Mouse (Mus musculus) 416B (cell line): Measurements from ENCODE around the gene Aprt.

Experiments used
- DNase-seq: peaks from one replicate; pipeline ENCODE4 v3.0.0; 2011; ENCODE audit warnings: low read depth

The Aprt gene

GRCm38 (mm10) chr8:122576648-122577022 is at the start of gene Aprt:
TSS of gene Aprt (minus strand) at chr8:122576909.
- DNase-seq, result peak; percentile 95

DNA sequence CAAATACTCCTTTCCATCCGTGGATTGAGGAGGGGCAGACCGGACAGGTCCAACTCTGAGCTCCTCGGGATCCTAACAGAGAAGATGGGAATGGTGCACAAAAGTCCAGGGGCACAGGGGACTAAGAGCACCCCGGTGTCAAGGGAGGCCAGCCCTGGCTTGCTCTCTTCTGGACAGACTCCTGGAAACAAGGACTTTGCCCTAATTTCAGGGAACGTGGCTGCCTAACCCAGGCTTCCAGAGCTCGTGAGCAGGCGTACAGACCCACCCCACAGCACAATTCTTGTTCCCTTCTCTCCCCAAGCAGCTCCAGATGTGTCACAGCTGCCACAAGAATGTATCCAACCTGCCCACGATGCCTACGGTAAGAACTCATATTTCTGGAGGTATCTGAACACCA is 49.1 kb upstream of the Aprt start:
- no peak for DNase-seq

DNA sequence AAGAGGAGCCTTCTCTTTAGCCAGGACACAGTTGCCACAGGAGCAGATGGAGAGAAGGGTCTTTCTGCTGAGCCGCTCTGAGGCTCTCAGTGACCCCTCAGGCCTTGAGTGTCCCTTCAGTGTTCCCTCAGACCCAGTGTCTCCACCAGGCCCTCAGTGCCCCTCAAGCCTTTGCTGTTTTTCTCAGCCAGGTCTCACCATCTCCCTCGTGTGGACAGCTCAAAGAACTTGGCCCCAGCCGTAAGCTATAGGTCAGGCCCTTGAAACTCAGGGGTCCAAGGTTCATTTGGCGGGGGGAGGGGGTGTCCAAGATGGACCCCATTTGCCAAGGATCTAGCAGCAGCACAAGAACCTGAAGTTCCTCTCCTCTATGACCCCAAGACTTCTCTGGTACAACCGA is 47.9 kb upstream of the Aprt start:
- DNase-seq, result peak; percentile 52

DNA sequence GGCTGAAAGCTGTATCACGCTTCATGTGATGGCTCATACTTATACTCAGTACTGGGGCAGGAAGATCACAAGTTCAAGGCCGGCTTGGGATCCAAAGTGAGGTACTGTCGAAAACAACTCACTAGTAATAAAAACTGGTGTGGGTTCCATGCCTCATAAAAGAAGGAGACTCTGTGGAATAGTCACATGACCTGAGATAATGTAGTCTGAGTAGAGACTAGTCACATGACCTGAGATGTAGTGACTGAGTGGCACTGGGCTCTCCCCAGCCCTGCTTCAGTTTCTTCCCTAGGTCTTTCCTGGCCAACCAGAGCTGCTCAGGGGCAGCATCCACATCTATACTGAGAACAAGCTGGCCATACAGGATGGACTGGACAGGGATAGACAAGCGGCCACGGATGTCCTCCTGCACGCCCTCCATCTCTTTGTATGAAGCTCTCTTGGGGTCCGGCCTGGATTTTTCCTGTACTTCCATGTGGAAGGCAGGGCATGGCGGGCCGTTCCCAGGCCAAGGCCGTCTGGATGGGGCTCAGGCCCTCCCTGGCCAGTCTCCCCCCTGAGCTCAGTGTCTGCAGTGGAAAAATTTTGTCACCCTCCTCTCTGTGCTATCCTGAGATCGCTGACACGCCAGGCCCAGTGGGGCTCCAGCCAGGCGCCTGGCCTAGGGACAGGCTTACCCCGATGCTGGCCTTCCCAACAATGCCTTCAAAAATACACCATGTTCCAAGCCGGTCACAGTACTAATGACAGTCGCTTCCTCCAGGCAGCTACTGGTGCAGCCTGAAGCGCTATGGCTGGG is 47.3 kb upstream of the Aprt start:
- no peak for DNase-seq

DNA sequence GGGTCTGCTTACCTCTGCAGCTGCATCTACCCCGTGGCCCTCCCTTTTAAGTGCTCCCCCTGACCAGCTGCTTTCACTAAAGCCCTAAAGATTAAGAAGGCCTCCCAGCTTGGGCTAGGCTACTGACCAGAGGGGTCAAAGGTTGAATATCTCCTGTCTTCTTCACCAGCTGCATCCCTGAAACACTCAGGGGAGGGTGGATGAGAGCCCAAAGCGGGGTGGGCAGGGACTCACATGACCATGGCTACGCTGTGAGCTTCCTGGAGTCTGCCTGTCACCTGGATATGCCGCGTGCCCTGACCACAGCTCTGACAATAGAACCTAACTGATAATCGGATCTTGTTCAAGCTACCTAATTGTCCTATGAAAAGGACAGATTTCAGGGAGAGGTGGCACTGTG is 46.0 kb upstream of the Aprt start, which contains the start of gene Pabpn1l:
Gene Pabpn1l, minus strand, starts transcription at position 13 of the 400 bp plus-strand sequence.
- no peak for DNase-seq

- DNase-seq, result no peak
These were observed 43.7 kb upstream of the Aprt start for GRCm38 (mm10) chr8:122620446-122620845.

DNA sequence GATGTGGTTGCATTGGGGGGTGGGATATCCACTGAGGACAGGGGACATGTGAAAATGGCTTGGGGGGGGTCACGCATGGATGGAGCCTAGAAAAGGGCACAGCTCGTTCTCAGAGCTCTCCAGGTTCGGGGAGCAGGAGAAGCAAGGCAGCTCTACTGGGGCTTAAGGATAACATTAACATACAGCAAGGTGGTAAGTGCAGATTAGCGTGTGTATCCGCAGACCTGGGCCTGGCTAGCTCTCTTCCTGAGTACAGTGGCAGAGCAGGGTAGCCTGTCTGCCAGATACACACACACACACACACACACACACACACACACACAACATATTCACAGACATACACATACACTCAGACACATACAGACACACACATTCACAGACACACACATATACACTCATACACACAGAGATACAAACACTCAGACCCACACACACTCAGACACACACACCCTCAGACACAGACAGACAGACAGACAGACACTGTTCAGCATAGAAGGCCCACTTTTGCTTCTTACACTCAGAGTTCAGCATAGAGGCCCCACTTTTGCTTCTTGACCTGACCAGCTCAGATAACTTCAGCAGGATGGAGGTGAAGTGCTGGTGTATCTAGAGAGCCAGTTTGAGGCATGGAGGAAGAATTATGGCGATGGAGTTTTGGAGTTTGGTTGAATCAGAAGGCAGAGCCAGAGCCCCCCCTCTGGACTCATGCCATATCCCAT is 42.1 kb upstream of the Aprt start:
- DNase-seq, result no peak

- peak; percentile 87 for DNase-seq
These were observed 41.3 kb upstream of the Aprt start for GRCm38 (mm10) chr8:122617947-122618546.

DNA sequence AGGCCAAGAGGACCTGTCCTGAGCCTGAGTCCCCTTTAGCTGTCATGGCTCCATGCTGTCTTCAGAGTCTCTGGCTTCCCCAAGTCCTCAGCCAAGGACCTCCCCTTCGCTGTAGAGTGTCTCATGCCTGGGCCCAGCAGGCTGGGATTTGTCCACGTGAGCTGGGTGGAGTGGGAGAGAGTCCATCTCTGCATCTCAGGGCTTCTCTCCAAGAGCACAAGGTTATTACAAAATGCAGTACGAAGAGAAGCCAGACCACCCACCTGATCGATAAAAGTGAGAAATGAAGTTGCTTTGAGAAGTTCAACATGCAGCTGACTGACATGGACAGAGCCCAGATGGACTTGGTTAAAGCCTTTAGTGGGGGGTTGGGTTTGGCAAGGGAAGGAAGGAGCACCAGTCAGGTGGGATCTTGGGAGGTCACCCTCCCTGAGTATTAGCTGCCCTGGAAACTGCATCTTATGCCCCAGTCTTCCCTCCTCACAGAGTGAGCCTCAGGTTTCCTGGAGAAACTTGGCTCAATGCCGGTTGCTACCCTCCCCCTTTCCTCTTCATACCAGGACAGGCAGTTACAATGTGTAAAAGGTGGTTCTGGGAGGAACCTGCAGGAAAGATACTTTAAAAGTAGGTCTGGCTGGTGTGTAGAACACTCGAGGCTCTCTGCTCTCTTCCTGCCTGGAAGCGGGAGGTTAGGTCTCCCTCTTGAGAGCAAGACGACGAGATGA is 39.6 kb upstream of the Aprt start:
- no peak for DNase-seq

DNA sequence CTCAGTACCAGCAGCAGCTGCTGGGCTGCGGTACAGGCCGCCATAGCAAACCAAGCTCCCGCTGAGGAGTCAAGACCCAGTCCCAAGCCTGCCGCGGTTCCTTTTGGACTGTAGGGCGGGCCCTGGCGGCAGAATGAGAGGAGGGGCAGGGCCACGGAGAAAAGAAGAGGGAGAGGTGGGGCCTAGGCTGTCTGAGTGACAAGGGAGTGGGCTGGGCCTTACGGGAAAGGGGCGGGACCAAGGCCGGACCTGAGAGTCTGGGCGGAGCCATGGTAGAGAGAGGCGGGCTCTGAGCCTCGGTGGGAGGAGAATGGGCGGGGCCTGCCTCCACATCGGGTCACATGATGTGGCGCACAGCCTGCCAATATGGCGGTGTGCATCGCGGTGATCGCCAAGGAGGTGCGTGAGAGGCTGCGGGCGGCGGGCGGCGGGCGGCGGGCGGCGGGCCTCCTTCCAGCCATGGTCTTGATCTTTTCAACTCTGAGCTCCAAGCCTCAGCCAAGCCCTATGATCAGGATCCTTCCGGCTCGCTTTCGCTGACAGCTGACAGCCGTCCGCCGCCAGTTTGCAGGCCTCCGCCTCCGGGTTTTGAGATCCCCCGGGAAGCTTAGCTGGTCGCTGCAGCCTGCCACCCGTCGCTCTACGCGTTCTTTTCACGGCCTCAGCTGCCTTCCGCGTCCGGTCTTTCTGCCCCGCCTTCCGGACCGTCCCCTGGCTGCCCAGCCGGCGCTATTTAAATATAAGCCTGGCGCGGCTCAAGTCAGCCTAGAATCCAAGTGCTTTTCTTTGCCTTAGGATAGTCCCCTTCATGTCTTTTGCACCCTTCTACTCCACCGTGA is 34.8 kb upstream of the Aprt start, which contains the start of the genes Galns and Trappc2l:
Gene Galns, minus strand, starts transcription at position 169 of the 839 bp plus-strand sequence.
Gene Trappc2l, plus strand, starts transcription at position 346 of the 839 bp plus-strand sequence.
- DNase-seq, result peak; percentile 99

DNA sequence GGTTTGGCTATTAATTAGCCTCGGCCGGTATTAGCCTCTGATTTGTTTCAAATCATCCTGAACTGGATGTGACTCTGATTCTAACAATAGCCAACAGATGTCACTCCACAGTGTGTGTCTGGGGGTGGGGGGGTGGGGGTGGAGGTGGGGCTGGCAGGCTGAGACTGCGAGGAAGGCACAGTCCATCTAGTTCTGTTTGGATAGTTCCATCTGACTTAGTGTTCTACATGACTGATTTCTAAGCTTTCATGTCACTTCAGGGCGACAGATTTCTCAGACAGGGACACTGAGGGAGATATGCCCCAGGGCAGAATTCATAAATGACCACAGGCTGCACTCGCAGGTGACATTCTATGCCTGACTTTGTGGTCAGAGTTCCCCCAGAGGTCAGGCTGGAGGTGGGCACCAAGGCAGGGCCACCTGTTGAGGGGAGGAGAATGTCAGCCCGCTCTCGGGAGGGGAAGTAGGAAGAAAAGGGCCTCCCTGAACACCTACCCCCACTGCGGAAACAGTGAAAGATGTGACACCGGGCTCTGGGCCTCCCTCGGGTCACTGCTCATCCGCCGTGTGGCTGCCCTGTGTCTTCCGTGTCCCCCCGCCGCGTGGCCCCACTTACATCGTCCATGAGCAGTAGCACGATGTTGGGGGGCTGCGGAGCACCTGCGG is 34.0 kb upstream of the Aprt start:
- no peak for DNase-seq

GRCm38 (mm10) chr8:122610209-122610608 is 33.5 kb upstream of the Aprt start:
- no peak for DNase-seq

DNA sequence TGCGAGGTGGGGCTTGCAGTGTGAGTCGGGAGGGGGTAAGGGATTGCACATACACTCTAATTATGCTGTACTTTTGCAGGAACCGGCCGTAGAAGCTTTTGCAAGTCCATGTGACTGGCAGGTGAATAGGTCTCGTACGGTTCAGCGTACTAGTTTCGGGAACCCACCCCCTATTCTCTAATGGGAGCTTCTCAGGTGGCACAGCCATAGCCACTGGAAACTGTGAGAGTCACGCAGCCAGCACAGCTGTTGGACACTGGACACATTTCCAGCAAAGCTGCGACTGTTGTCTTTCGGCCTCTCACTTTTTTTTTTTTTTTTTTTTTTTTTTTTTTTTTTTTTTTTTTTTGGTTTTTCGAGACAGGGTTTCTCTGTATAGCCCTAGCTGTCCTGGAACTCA is 30.1 kb upstream of the Aprt start:
- no peak for DNase-seq

DNA sequence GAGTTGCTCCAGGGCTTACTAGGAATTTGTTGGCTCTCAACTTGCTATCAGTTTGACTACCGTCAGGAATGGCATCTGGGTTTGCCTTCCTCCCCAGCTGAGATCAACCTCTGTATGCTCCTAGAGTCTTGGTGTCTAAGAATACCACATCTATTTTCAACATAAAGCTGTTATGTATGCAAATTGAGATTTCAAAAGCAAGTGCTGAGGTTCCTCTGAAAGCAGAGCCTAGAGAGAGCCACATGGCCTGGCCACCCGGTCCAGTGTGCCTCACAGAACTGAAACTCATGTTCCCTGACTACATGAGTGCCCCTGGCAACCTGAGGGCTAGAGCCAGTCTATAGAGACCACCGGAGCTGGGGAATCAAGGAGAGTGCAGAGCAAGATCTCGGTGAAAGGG is 28.7 kb upstream of the Aprt start:
- no peak for DNase-seq

DNA sequence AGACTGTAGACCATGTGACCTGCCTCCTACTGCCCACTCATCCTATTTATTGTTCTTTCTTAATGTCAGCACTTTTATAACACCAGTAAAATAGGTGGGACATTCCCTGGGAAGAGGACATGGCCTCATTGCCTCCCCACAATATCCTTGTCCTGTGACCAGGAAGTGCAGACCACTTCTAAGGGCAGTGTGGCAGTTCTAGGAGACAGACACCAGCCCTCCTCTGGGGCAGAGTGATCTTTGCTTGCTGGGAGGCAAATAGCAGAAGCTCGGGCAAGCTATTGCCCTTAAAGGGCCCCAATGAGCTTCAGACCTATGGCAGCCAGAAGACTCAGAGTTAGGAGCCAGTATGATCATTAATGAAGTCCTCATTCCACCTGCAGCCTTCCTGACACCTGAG is 27.9 kb upstream of the Aprt start:
- DNase-seq, result no peak

GRCm38 (mm10) chr8:122600666-122601065 is 24.0 kb upstream of the Aprt start:
- no peak for DNase-seq

DNA sequence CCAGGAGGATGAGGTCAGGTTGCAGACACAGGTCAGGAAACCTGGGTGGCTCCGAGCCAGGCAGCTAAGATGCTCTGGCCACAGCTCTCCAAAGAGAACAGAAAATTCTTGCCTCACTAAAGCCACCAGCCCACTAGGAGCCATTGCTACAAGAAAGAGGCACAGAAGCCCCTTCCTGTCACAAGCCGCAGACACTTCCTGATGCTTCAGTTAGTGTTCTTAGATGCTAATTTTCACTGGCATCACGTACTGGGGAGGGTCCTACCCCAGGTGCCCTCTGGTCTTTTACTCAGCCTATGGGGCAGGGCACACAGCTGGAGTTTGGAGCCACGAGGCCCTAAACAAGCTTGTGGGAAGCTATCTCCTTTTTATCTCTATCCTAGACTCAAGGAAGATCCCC is 19.3 kb upstream of the Aprt start:
- no peak for DNase-seq

DNA sequence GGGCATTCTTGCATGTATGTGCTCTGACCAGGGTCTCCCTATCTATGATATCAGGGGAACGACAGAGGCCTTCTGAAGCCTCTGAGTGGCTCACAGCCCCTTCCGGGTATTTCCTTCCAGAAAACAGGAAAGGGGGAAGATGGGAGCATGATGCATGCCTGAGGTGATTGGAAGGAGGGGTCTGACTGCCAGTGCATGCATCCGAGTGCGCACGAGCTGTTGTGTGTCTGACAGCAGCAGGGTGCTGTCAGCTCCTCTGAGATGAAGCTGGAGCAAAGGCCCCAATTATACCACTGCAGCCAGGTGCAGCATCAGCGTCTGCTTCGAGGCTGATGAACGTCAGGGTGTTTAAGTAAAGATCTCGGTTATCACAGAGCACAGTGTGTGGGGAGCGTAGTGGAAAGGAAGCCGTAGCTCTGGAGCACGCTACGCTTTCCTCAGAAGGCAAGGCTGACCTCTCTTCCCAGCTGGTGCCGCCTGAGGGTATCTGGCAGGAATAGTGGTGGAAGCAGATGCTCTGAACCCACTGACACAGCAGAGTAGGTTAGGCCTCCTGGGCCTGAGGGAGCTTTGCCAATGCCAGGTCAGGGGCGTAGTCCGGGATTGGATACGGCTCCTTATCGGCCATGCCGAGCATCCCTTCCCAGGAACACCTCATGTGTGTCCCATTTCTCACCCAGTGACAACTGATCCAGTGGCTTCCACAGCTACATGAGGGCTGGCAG is 17.2 kb upstream of the Aprt start:
- no peak for DNase-seq

DNA sequence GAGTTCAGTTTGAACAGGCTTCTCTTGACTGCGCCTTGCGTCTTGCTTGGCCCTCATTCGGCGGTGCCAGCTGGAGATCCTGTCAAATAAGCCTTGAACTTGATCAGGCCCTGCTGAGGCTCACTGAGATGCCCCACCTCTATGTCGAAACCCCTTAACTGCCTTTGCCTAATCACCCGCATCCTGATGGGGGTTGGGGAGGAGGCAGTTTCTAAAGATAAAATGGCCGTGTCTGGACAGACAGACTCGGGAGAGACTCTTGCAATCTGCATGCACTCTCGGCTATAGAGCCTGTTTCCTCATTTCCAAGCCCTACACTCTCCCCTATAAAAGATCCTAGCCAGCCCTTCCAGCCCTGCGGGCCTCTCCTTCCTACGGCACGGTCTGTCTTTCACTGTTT is 16.5 kb upstream of the Aprt start:
- peak; percentile 85 for DNase-seq

DNA sequence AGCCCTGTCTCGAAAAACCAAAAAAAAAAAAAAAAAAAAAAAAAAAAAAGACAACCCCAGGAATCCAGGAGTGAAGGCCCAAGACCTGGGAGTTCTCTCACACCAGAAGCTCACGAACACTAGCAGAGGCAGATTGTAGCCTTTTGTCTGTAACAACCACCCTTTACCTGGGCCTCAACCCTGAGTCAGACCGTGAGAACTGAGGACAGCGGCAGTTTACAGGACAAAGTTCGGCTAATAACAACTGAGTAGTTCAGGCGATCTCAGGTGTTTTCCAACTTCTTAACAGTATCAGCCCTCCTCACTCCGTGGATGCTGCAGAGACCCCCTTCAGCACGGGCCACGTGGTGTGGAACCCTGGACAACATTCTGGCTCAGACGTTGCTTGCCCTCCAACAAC is 10.0 kb upstream of the Aprt start:
- no peak for DNase-seq
